26 mouse cellular contexts compared by ENCODE assay signal in genomic region chr1:174051515-174051914, GRCm38 (mm10). TPM values are rescaled to one million over a fixed set of nuclear protein-coding genes. Genes with fewer than 3 reads are reported as not detected.
"Had no signal": no experiment of that assay in that cellular context is flagged by ENCODE, and none has a peak within 500 bp of the region (broad histone marks: within the 10 kb centered on the region; RNA-seq: fewer than 3 reads in every experiment).

No protein-coding gene starts in this region.

- H3K36me3 ChIP-seq: midbrain, embryonic 10.5 days; midbrain, embryonic 12.5 days; neural tube, embryonic 13.5 days; neural tube, embryonic 15.5 days; stomach, embryonic 15.5 days had no signal

- DNase-seq: lung, adult 18-20 months; lung, embryonic 14.5 days; lung, postnatal 4 days; midbrain, embryonic 14.5 days; retina, postnatal 1 day; right cerebral cortex, adult 18-20 months; right cerebral cortex, postnatal 25 days; right cerebral cortex, postnatal 4 days; thymus, adult 2 months; thymus, postnatal 25 days; thymus, postnatal 4 days had no signal

- H3K4me3 ChIP-seq: midbrain, embryonic 10.5 days; midbrain, embryonic 12.5 days; myocyte; neural tube, embryonic 13.5 days; neural tube, embryonic 15.5 days; stomach, embryonic 15.5 days had no signal

- H3K27ac ChIP-seq: midbrain, embryonic 10.5 days; midbrain, embryonic 12.5 days; neural tube, embryonic 13.5 days; neural tube, embryonic 15.5 days; stomach, embryonic 15.5 days; stomach, postnatal 0 days had no signal

- H3K4me1 ChIP-seq: midbrain, embryonic 10.5 days; midbrain, embryonic 12.5 days; neural tube, embryonic 13.5 days; neural tube, embryonic 15.5 days; stomach, embryonic 15.5 days had no signal

- H3K27me3 ChIP-seq: midbrain, embryonic 12.5 days; neural tube, embryonic 13.5 days; neural tube, embryonic 15.5 days; stomach, embryonic 15.5 days had no signal

RNA-seq across cellular contexts. Expression of gene Olfr432, which starts 2.5 kb away (rescaled TPM):
- total RNA-seq: megakaryocyte-erythroid progenitor cell, adult 5-6 weeks had no signal
- polyA plus RNA-seq: liver, embryonic 16.5 days; lung, embryonic 14.5 days; lung, embryonic 16.5 days; midbrain, embryonic 10.5 days; midbrain, embryonic 12.5 days; midbrain, embryonic 14.5 days; midbrain, embryonic 16.5 days; myocyte; neural tube, embryonic 11.5 days; neural tube, embryonic 13.5 days; neural tube, embryonic 15.5 days; stomach, embryonic 15.5 days; stomach, postnatal 0 days; urinary bladder, adult 2 months had no signal

RNA-seq across cellular contexts. Expression of gene Olfr433, which starts 11.0 kb away (rescaled TPM):
- total RNA-seq: megakaryocyte-erythroid progenitor cell, adult 5-6 weeks had no signal
- polyA plus RNA-seq: lung, embryonic 14.5 days; lung, embryonic 16.5 days; midbrain, embryonic 10.5 days; midbrain, embryonic 12.5 days; midbrain, embryonic 14.5 days; midbrain, embryonic 16.5 days; myocyte; neural tube, embryonic 11.5 days; neural tube, embryonic 13.5 days; neural tube, embryonic 15.5 days; stomach, postnatal 0 days had no signal

RNA-seq across cellular contexts. Expression of gene Olfr430, which starts 14.9 kb away (rescaled TPM):
- total RNA-seq: megakaryocyte, adult 5-6 weeks; megakaryocyte-erythroid progenitor cell, adult 5-6 weeks had no signal
- polyA plus RNA-seq: liver, embryonic 16.5 days; lung, embryonic 14.5 days; lung, embryonic 16.5 days; midbrain, embryonic 10.5 days; midbrain, embryonic 12.5 days; midbrain, embryonic 14.5 days; midbrain, embryonic 16.5 days; myocyte; neural tube, embryonic 11.5 days; neural tube, embryonic 13.5 days; neural tube, embryonic 15.5 days; spleen, adult 2 months; stomach, embryonic 15.5 days; stomach, postnatal 0 days; thymus, adult 2 months; urinary bladder, adult 2 months had no signal

RNA-seq across cellular contexts. Expression of gene Ifi205, which starts 19.9 kb away (rescaled TPM):
- polyA plus RNA-seq: midbrain, embryonic 10.5 days; midbrain, embryonic 16.5 days; neural tube, embryonic 11.5 days; neural tube, embryonic 13.5 days; neural tube, embryonic 15.5 days had no signal

RNA-seq across cellular contexts. Expression of gene Olfr429, which starts 32.6 kb away (rescaled TPM):
- total RNA-seq: megakaryocyte, adult 5-6 weeks; megakaryocyte-erythroid progenitor cell, adult 5-6 weeks had no signal
- polyA plus RNA-seq: liver, embryonic 16.5 days; lung, embryonic 14.5 days; lung, embryonic 16.5 days; midbrain, embryonic 10.5 days; midbrain, embryonic 12.5 days; midbrain, embryonic 14.5 days; midbrain, embryonic 16.5 days; myocyte; neural tube, embryonic 11.5 days; neural tube, embryonic 13.5 days; neural tube, embryonic 15.5 days; spleen, adult 2 months; stomach, embryonic 15.5 days; stomach, postnatal 0 days; thymus, adult 2 months; urinary bladder, adult 2 months had no signal
